In genomic region chr10:20018806-20019205, GRCm38 (mm10) we compare ENCODE assay signal across 22 mouse cellular contexts.
DNase-seq lines count a peak whose midpoint lies in the region; ATAC-seq and TF ChIP-seq lines count a peak whose summit lies in the region.
"Had no signal": no experiment of that assay in that cellular context is flagged by ENCODE, and none has a peak within 500 bp of the region (broad histone marks: within the 10 kb centered on the region; RNA-seq: fewer than 3 reads in every experiment).

No protein-coding gene starts in this region.

- H3K4me3 ChIP-seq in forebrain, postnatal 0 days (ENCODE audit: low read depth, low read length), result no peak overlapping the region
- H3K4me3 ChIP-seq in forebrain, embryonic 12.5 days (replicated peaks), result no peak overlapping the region
- H3K4me3 ChIP-seq in layer of hippocampus, adult 2 months, result peak overlapping the region; percentile 26; the same call in 1 of the 2 replicates
- H3K4me3 ChIP-seq: embryonic facial prominence, embryonic 13.5 days; forebrain, embryonic 13.5 days; heart, adult 2 months; heart, embryonic 12.5 days; hindbrain, embryonic 10.5 days had no signal

- 0 out of 2 replicates have a peak overlapping the region, but pooled peaks have one; percentile 23 for H3K27ac ChIP-seq in forebrain, postnatal 0 days (ENCODE audit: low read depth, low read length)
- no peak overlapping the region for H3K27ac ChIP-seq in forebrain, embryonic 12.5 days
- peak overlapping the region; percentile 21 for H3K27ac ChIP-seq in layer of hippocampus, adult 2 months
- H3K27ac ChIP-seq: embryonic facial prominence, embryonic 13.5 days; forebrain, embryonic 13.5 days; heart, adult 2 months; hindbrain, embryonic 10.5 days; hindbrain, embryonic 14.5 days had no signal

- no peaks in the 10 kb centered on the region for H3K4me1 ChIP-seq in forebrain, postnatal 0 days (ENCODE audit: insufficient read depth)
- no peaks in the 10 kb centered on the region; the same call in 1 of the 2 replicates for H3K4me1 ChIP-seq in forebrain, embryonic 12.5 days
- H3K4me1 ChIP-seq: forebrain, embryonic 13.5 days; heart, embryonic 12.5 days had no signal

- peak; percentile 46 to 49 for DNase-seq in cerebellum, postnatal 10 days
- no peak for DNase-seq in cerebellum, adult 8-10 months
- DNase-seq in forebrain, postnatal 0 days, result peak; percentile 8
- DNase-seq in layer of hippocampus, adult 2 months (ENCODE audit: low spot score in 2 of 2), result no peak
- no peak for DNase-seq in layer of hippocampus, postnatal 10 days (ENCODE audit: low spot score in 2 of 2)
- DNase-seq in testis, postnatal 14 days (ENCODE audit: low spot score), result peak; percentile 2
- no peak for DNase-seq in testis, postnatal 10 days (ENCODE audit: low spot score)
- DNase-seq: adrenal gland, postnatal 14 days; gastrocnemius, postnatal 10 days; heart, adult 2 months; kidney, adult 8-10 months had no signal

- H3K36me3 ChIP-seq in forebrain, postnatal 0 days (ENCODE audit: insufficient read depth), result no peaks in the 10 kb centered on the region
- no peaks in the 10 kb centered on the region for H3K36me3 ChIP-seq in forebrain, embryonic 12.5 days (replicated peaks)
- H3K36me3 ChIP-seq: embryonic facial prominence, embryonic 13.5 days; heart, embryonic 12.5 days; hindbrain, embryonic 10.5 days had no signal

- no peaks in the 10 kb centered on the region for H3K9me3 ChIP-seq in forebrain, postnatal 0 days (ENCODE audit: low read length)
- H3K9me3 ChIP-seq in forebrain, embryonic 12.5 days, result peaks cover 8% of the 10 kb centered on the region
- H3K9me3 ChIP-seq: embryonic facial prominence, embryonic 13.5 days had no signal

- WGBS in forebrain, postnatal 0 days, result 79% methylated on average over 3 of the region's 3 CpGs
- WGBS in forebrain, embryonic 12.5 days, result 92% methylated on average over 3 of the region's 3 CpGs

- no peak overlapping the region for H3K4me2 ChIP-seq in forebrain, postnatal 0 days (ENCODE audit: low read depth)
- H3K4me2 ChIP-seq in forebrain, embryonic 12.5 days, result no peak overlapping the region
- H3K4me2 ChIP-seq: embryonic facial prominence, embryonic 13.5 days; forebrain, embryonic 13.5 days; heart, embryonic 12.5 days; hindbrain, embryonic 14.5 days had no signal

- H3K27me3 ChIP-seq in forebrain, postnatal 0 days (ENCODE audit: insufficient read depth, low read length), result no peaks in the 10 kb centered on the region
- H3K27me3 ChIP-seq in forebrain, embryonic 12.5 days, result no peaks in the 10 kb centered on the region
- H3K27me3 ChIP-seq: CH12.LX; embryonic facial prominence, embryonic 13.5 days; forebrain, embryonic 13.5 days; heart, embryonic 12.5 days; Patski had no signal

- 0 out of 2 replicates have a peak, but pooled peaks have one; percentile 14 for ATAC-seq in forebrain, postnatal 0 days
- no peak for ATAC-seq in forebrain, embryonic 12.5 days (ENCODE audit: low FRiP score)
- ATAC-seq: activated CD4-positive, CD25-positive, alpha-beta regulatory T cell, adult 4 months; forebrain, embryonic 13.5 days; inflammation-experienced regulatory T-cells, adult 6 months; intestine, postnatal 0 days; Patski had no signal

- no peak overlapping the region for H3K9ac ChIP-seq in forebrain, postnatal 0 days
- H3K9ac ChIP-seq in forebrain, embryonic 12.5 days, result no peak overlapping the region
- H3K9ac ChIP-seq: embryonic facial prominence, embryonic 13.5 days; forebrain, embryonic 13.5 days; heart, embryonic 12.5 days; hindbrain, embryonic 14.5 days had no signal

- no peak for TF ChIP-seq CTCF in forebrain, postnatal 0 days (IDR thresholded peaks at IDR 0.05; ENCODE audit: low read depth)
- TF ChIP-seq CTCF in layer of hippocampus, adult 2 months (conservative IDR thresholded peaks at IDR 0.05), result no peak

Comparison
In these comparisons a context has a peak if more than half of its experiments do, and no peak if none do; other contexts are left out.
1. DNase-seq: peak in cerebellum, postnatal 10 days (2 of 2), forebrain, postnatal 0 days (single experiment) and testis, postnatal 14 days (single experiment); none in cerebellum, adult 8-10 months (single experiment), layer of hippocampus, adult 2 months (0 of 2), layer of hippocampus, postnatal 10 days (0 of 2) and testis, postnatal 10 days (single experiment).